Mouse (Mus musculus) liver, adult 2 months (tissue): Measurements from ENCODE around the gene Cped1.

Experiments used
- CTCF ChIP-seq: fragments of 200-500 bp; IDR thresholded peaks from 2 replicates; pipeline ENCODE4 v1.5.1; 2011; ENCODE audit warnings: low read depth, low read length, control low read depth
- POLR2A ChIP-seq: fragments of 200-500 bp; IDR thresholded peaks from 2 replicates; pipeline ENCODE4 v1.6.1; 2011; ENCODE audit warnings: low read length, control low read depth; ENCODE audit not compliant: insufficient read depth; ENCODE audit errors: extremely low read depth

DNA sequence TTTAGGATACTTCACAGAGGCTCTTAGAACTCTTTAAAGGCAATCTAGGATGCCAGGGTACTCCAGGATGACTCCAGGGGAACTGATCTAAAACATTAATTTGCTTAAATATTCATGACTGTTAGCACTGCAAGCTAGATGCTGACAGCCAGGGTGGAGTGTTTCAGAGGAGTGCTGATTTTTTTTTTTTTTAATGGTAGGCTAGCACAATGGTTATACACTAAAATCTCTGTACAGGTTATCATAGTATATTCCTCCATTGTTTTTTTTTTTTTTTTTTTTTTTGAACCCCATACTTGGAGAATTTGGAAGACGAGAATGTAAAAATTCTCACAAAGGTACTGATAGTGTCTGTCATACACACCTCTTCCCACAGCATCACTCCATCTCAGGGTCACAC lies 137.0 kb downstream of the Cped1 start:
- TF ChIP-seq CTCF (no peak), POLR2A (no peak)
